In genomic region chr8:105715042-105715441, GRCm38 (mm10) we compare ENCODE assay signal across 12 mouse cellular contexts. TPM values are rescaled to one million over a fixed set of nuclear protein-coding genes. Genes with fewer than 3 reads are reported as not detected.
DNase-seq lines count a peak whose midpoint lies in the region; ATAC-seq and TF ChIP-seq lines count a peak whose summit lies in the region.
"Had no signal": no experiment of that assay in that cellular context is flagged by ENCODE, and none has a peak within 500 bp of the region (broad histone marks: within the 10 kb centered on the region; RNA-seq: fewer than 3 reads in every experiment).

No protein-coding gene starts in this region.

- DNase-seq in hindbrain, postnatal 0 days (ENCODE audit: low spot score) = no peak
- DNase-seq in MEL-GATA-1-ER (ENCODE audit: extremely low read depth, low read depth) = peak; percentile 51
- DNase-seq in heart, embryonic 10.5 days (ENCODE audit: low spot score) = no peak
- peak; percentile 48 for DNase-seq in lung, postnatal 0 days (ENCODE audit: low spot score)
- no peak for DNase-seq in thymus, postnatal 0 days (ENCODE audit: low spot score)
- no peak for DNase-seq in frontal cortex, postnatal 10 days (ENCODE audit: low spot score in 2 of 2)
- DNase-seq in urinary bladder, postnatal 36 days (ENCODE audit: low spot score in 2 of 2) = no peak

- TF ChIP-seq EP300 in lung, postnatal 0 days (IDR thresholded peaks at IDR 0.05) = peak; percentile 51; the same call in 1 of the 2 replicates

- no peak overlapping the region for H3K4me3 ChIP-seq in hindbrain, embryonic 13.5 days
- H3K4me3 ChIP-seq in hindbrain, postnatal 0 days (ENCODE audit: low read length) = no peak overlapping the region
- H3K4me3 ChIP-seq in heart, embryonic 10.5 days = no peak overlapping the region
- H3K4me3 ChIP-seq in lung, postnatal 0 days (ENCODE audit: low read depth, low read length) = no peak overlapping the region
- H3K4me3 ChIP-seq: embryonic facial prominence, embryonic 12.5 days; left cerebral cortex, adult 2 months; myocyte had no signal

- peaks cover 37% of the 10 kb centered on the region for H3K36me3 ChIP-seq in hindbrain, embryonic 13.5 days
- H3K36me3 ChIP-seq in hindbrain, postnatal 0 days (ENCODE audit: insufficient read depth, low read length) = peaks cover 8% of the 10 kb centered on the region; the same call in 1 of the 2 replicates
- peaks cover 19% of the 10 kb centered on the region for H3K36me3 ChIP-seq in heart, embryonic 10.5 days
- H3K36me3 ChIP-seq in lung, postnatal 0 days (ENCODE audit: insufficient read depth, low read length) = no peaks in the 10 kb centered on the region

- H3K4me1 ChIP-seq in hindbrain, embryonic 13.5 days (replicated peaks) = no peaks in the 10 kb centered on the region
- H3K4me1 ChIP-seq in hindbrain, postnatal 0 days (ENCODE audit: insufficient read depth, low read length) = no peaks in the 10 kb centered on the region
- H3K4me1 ChIP-seq in heart, embryonic 10.5 days = no peaks in the 10 kb centered on the region
- H3K4me1 ChIP-seq in lung, postnatal 0 days (ENCODE audit: insufficient read depth, low read depth, low read length) = no peaks in the 10 kb centered on the region
- H3K4me1 ChIP-seq: embryonic facial prominence, embryonic 12.5 days had no signal

- H3K4me2 ChIP-seq in hindbrain, embryonic 13.5 days = no peak overlapping the region
- no peak overlapping the region for H3K4me2 ChIP-seq in hindbrain, postnatal 0 days (ENCODE audit: low read depth, low read length)
- H3K4me2 ChIP-seq in lung, postnatal 0 days (replicated peaks; ENCODE audit: low read depth, low read length) = no peak overlapping the region
- H3K4me2 ChIP-seq: embryonic facial prominence, embryonic 12.5 days had no signal

- no peak overlapping the region for H3K9ac ChIP-seq in hindbrain, embryonic 13.5 days
- no peak overlapping the region for H3K9ac ChIP-seq in hindbrain, postnatal 0 days (replicated peaks; ENCODE audit: low read length)
- H3K9ac ChIP-seq in lung, postnatal 0 days (replicated peaks; ENCODE audit: low read depth) = no peak overlapping the region
- H3K9ac ChIP-seq: embryonic facial prominence, embryonic 12.5 days had no signal

- peak overlapping the region; percentile 35 for H3K27ac ChIP-seq in hindbrain, embryonic 13.5 days
- no peak overlapping the region for H3K27ac ChIP-seq in hindbrain, postnatal 0 days
- 0 out of 2 replicates have a peak overlapping the region, but pooled peaks have one; percentile 2 for H3K27ac ChIP-seq in heart, embryonic 10.5 days
- H3K27ac ChIP-seq in lung, postnatal 0 days (ENCODE audit: low read length) = peak overlapping the region; percentile 48
- H3K27ac ChIP-seq: embryonic facial prominence, embryonic 12.5 days; left cerebral cortex, adult 2 months had no signal

- 81% methylated on average over 6 of the region's 6 CpGs for WGBS in hindbrain, embryonic 13.5 days
- WGBS in hindbrain, postnatal 0 days = 49% methylated on average over 6 of the region's 6 CpGs
- WGBS in heart, embryonic 10.5 days = 83% methylated on average over 6 of the region's 6 CpGs
- 30% methylated on average over 6 of the region's 6 CpGs for WGBS in lung, postnatal 0 days

- no peaks in the 10 kb centered on the region for H3K27me3 ChIP-seq in hindbrain, embryonic 13.5 days
- no peaks in the 10 kb centered on the region for H3K27me3 ChIP-seq in hindbrain, postnatal 0 days (ENCODE audit: insufficient read depth, low read length)
- H3K27me3 ChIP-seq in heart, embryonic 10.5 days (ENCODE audit: insufficient read depth, poor library complexity, severe bottlenecking) = no peaks in the 10 kb centered on the region
- H3K27me3 ChIP-seq in lung, postnatal 0 days (replicated peaks; ENCODE audit: insufficient read depth, low read length) = no peaks in the 10 kb centered on the region
- H3K27me3 ChIP-seq: CH12.LX; embryonic facial prominence, embryonic 12.5 days had no signal

- no peaks in the 10 kb centered on the region for H3K9me3 ChIP-seq in hindbrain, embryonic 13.5 days
- H3K9me3 ChIP-seq in hindbrain, postnatal 0 days (ENCODE audit: low read length) = no peaks in the 10 kb centered on the region
- H3K9me3 ChIP-seq in heart, embryonic 10.5 days = no peaks in the 10 kb centered on the region
- H3K9me3 ChIP-seq in lung, postnatal 0 days (ENCODE audit: low read length) = no peaks in the 10 kb centered on the region
- H3K9me3 ChIP-seq: embryonic facial prominence, embryonic 12.5 days had no signal

- no peak for ATAC-seq in hindbrain, embryonic 13.5 days (ENCODE audit: low FRiP score)
- no peak for ATAC-seq in hindbrain, postnatal 0 days
- peak; percentile 49 for ATAC-seq in lung, postnatal 0 days

- no peak for TF ChIP-seq CTCF in hindbrain, postnatal 0 days (IDR thresholded peaks at IDR 0.05; ENCODE audit: low read depth)
- TF ChIP-seq CTCF in lung, postnatal 0 days (IDR thresholded peaks at IDR 0.05) = no peak

RNA-seq across cellular contexts. Expression of gene Enkd1, which starts 7.0 kb away (rescaled TPM):
- 12.8 TPM in 2 replicates for polyA plus RNA-seq in hindbrain, embryonic 13.5 days (2015; fragmentation: Nextera tagmentation; extraction: Ambion mirVana)
- 11.7 and 12.1 TPM in 2 replicates for total RNA-seq in hindbrain, postnatal 0 days (2014; rRNA removed)
- polyA plus RNA-seq in hindbrain, postnatal 0 days (2015; fragmentation: Nextera tagmentation; extraction: Ambion mirVana) = 17.3 and 18.5 TPM in 2 replicates
- 18.7 and 28.8 TPM in 2 replicates for polyA plus RNA-seq in heart, embryonic 10.5 days (2016; fragmentation: Nextera tagmentation; extraction: Ambion mirVana)
- polyA plus RNA-seq in lung, postnatal 0 days (2015; fragmentation: Nextera tagmentation; extraction: Ambion mirVana) = 8.2 and 8.7 TPM in 2 replicates
- polyA plus RNA-seq in thymus, postnatal 0 days (2015; fragmentation: Nextera tagmentation; extraction: Ambion mirVana) = 28.7 and 29.4 TPM in 2 replicates

RNA-seq across cellular contexts. Expression of gene 4933405L10Rik, which starts 7.6 kb away (rescaled TPM):
- 0.16 and 0.28 TPM in 2 replicates for polyA plus RNA-seq in hindbrain, embryonic 13.5 days (2015; fragmentation: Nextera tagmentation; extraction: Ambion mirVana)
- total RNA-seq in hindbrain, postnatal 0 days (2014; rRNA removed) = not detected in 2 replicates
- 0.38 and 0.42 TPM in 2 replicates for polyA plus RNA-seq in hindbrain, postnatal 0 days (2015; fragmentation: Nextera tagmentation; extraction: Ambion mirVana)
- not detected in 2 replicates for polyA plus RNA-seq in heart, embryonic 10.5 days (2016; fragmentation: Nextera tagmentation; extraction: Ambion mirVana)
- not detected in 2 replicates for polyA plus RNA-seq in lung, postnatal 0 days (2015; fragmentation: Nextera tagmentation; extraction: Ambion mirVana)
- 0.12 TPM in 1 of 2 replicates, not detected in the other for polyA plus RNA-seq in thymus, postnatal 0 days (2015; fragmentation: Nextera tagmentation; extraction: Ambion mirVana)

RNA-seq across cellular contexts. Expression of gene Pard6a, which starts 14.1 kb away (rescaled TPM):
- polyA plus RNA-seq in hindbrain, embryonic 13.5 days (2015; fragmentation: Nextera tagmentation; extraction: Ambion mirVana) = 45.4 and 47.7 TPM in 2 replicates
- 67.6 and 84.6 TPM in 2 replicates for total RNA-seq in hindbrain, postnatal 0 days (2014; rRNA removed)
- polyA plus RNA-seq in hindbrain, postnatal 0 days (2015; fragmentation: Nextera tagmentation; extraction: Ambion mirVana) = 74.4 and 75.5 TPM in 2 replicates
- 12.8 and 14.1 TPM in 2 replicates for polyA plus RNA-seq in heart, embryonic 10.5 days (2016; fragmentation: Nextera tagmentation; extraction: Ambion mirVana)
- 14.8 and 16.6 TPM in 2 replicates for polyA plus RNA-seq in lung, postnatal 0 days (2015; fragmentation: Nextera tagmentation; extraction: Ambion mirVana)
- polyA plus RNA-seq in thymus, postnatal 0 days (2015; fragmentation: Nextera tagmentation; extraction: Ambion mirVana) = 20.5 and 22.4 TPM in 2 replicates

RNA-seq across cellular contexts. Expression of gene Acd, which starts 14.1 kb away (rescaled TPM):
- 93.0 and 95.2 TPM in 2 replicates for polyA plus RNA-seq in hindbrain, embryonic 13.5 days (2015; fragmentation: Nextera tagmentation; extraction: Ambion mirVana)
- total RNA-seq in hindbrain, postnatal 0 days (2014; rRNA removed) = 25.8 and 39.3 TPM in 2 replicates
- polyA plus RNA-seq in hindbrain, postnatal 0 days (2015; fragmentation: Nextera tagmentation; extraction: Ambion mirVana) = 82.1 and 88.2 TPM in 2 replicates
- polyA plus RNA-seq in heart, embryonic 10.5 days (2016; fragmentation: Nextera tagmentation; extraction: Ambion mirVana) = 46.6 and 52.9 TPM in 2 replicates
- polyA plus RNA-seq in lung, postnatal 0 days (2015; fragmentation: Nextera tagmentation; extraction: Ambion mirVana) = 40.5 and 45.8 TPM in 2 replicates
- 66.7 and 72.9 TPM in 2 replicates for polyA plus RNA-seq in thymus, postnatal 0 days (2015; fragmentation: Nextera tagmentation; extraction: Ambion mirVana)

RNA-seq across cellular contexts. Expression of gene Carmil2, which starts 29.0 kb away (rescaled TPM):
- polyA plus RNA-seq in hindbrain, embryonic 13.5 days (2015; fragmentation: Nextera tagmentation; extraction: Ambion mirVana) = 16.2 TPM in 2 replicates
- 1.8 and 6.0 TPM in 2 replicates for total RNA-seq in hindbrain, postnatal 0 days (2014; rRNA removed)
- 29.1 and 30.5 TPM in 2 replicates for polyA plus RNA-seq in hindbrain, postnatal 0 days (2015; fragmentation: Nextera tagmentation; extraction: Ambion mirVana)
- 0.31 and 0.63 TPM in 2 replicates for polyA plus RNA-seq in heart, embryonic 10.5 days (2016; fragmentation: Nextera tagmentation; extraction: Ambion mirVana)
- 0.26 and 0.35 TPM in 2 replicates for polyA plus RNA-seq in lung, postnatal 0 days (2015; fragmentation: Nextera tagmentation; extraction: Ambion mirVana)
- polyA plus RNA-seq in thymus, postnatal 0 days (2015; fragmentation: Nextera tagmentation; extraction: Ambion mirVana) = 53.7 and 63.6 TPM in 2 replicates

Comparison
In these comparisons a context has a peak if more than half of its experiments do, and no peak if none do; other contexts are left out.
1. DNase-seq: peak in MEL-GATA-1-ER (single experiment) and lung, postnatal 0 days (single experiment); none in hindbrain, postnatal 0 days (single experiment), heart, embryonic 10.5 days (single experiment), thymus, postnatal 0 days (single experiment), frontal cortex, postnatal 10 days (0 of 2) and urinary bladder, postnatal 36 days (0 of 2).